Mouse (Mus musculus): Measurements from ENCODE around the gene Ly6g6e.

DNA sequence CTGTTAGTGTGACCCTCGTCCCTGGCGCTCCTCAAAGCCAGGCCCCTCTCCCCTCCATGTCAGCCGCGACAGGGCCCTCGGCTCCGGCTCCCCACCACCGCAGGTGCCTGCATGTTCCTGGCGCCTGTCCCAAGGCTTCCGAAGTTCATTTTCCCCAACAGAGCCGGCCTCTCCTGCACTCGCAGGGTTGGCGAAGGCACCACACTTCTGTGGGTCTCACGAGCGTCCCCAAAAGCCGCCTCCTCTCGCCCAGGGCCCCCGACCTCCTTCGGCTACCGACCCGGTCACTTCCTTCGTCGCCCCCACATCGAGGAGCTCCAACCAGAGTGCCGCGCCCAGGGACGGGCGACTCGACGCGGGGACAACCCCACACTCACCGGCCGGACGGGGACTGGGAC, 44.0 kb downstream of the Ly6g6e start:
- TF ChIP-seq CTCF (IDR thresholded peaks at IDR 0.05; ENCODE audit: borderline replicate concordance, control insufficient read depth, extremely low read depth, insufficient read depth, low read length, poor library complexity) = no peak
- TF ChIP-seq POLR2A (IDR thresholded peaks at IDR 0.05; ENCODE audit: control insufficient read depth, extremely low read depth, insufficient read depth, low read length, poor library complexity) = 0 out of 2 replicates have a peak, but pooled peaks have one; percentile 3

Measured in thymus, adult 2 months (tissue).